Mouse (Mus musculus): ENCODE results near the gene Rxra.

DNA sequence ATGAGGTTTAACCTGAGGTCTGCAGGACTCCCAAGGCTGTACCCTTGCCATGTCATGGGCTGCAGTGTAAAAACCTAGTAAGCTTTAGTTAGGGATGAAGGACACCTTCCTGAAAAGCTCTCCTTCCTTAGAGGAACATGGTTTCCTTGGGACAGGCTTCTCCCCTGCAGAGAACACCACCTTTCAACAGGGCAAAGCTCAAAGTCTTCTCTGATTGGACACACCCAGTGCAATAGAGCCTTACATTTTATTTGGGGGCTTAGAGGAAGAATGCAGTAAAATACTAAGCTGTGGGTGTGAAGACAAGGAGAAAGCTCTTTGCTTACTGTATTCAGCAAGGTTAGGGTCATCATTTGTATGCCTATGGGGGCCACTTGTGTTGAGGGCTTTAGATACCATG, 19.7 kb upstream of the Rxra start:
- TF ChIP-seq POLR2A (IDR thresholded peaks at IDR 0.05; ENCODE audit: borderline replicate concordance, insufficient read depth, low read length), result no peak
- TF ChIP-seq CTCF (IDR thresholded peaks at IDR 0.05; ENCODE audit: borderline replicate concordance, insufficient read depth, low read depth, low read length), result no peak

Measured in cerebellum, adult 2 months (tissue).